Mouse (Mus musculus) T-helper 1 cell (primary cell): Measurements from ENCODE around the gene Taar5.

ENCODE experiments used
- in situ Hi-C: fragments of 300-600 bp; cut with MboI, MseI; formaldehyde crosslinking; loops from one replicate; pipeline ENCODE4 v1.15.1; 2025; ENCODE audit warnings: high pct_unique_total_duplicates

The Taar5 gene

GRCm38 (mm10) chr10:23970656-23971165, at the start of gene Taar5:
Taar5 (plus strand) TSS chr10:23970706.
- in situ Hi-C loops, result no loop called here

- in situ Hi-C loops, result no loop called here
Observed at GRCm38 (mm10) chr10:23922468-23922867, 48.0 kb upstream of the Taar5 start.

GRCm38 (mm10) chr10:23923941-23924340, 46.6 kb upstream of the Taar5 start:
- in situ Hi-C loops, result no loop called here

GRCm38 (mm10) chr10:23937613-23938012, 32.9 kb upstream of the Taar5 start:
- in situ Hi-C loops, result no loop called here

- in situ Hi-C loops, result no loop called here
Observed at GRCm38 (mm10) chr10:23938312-23938711, 32.2 kb upstream of the Taar5 start, which contains the start of gene Taar2. Taar2 (plus strand) TSS chr10:23938572.

- in situ Hi-C loops, result no loop called here
Observed at GRCm38 (mm10) chr10:23942465-23942864, 28.0 kb upstream of the Taar5 start.

- in situ Hi-C loops, result no loop called here
Observed at GRCm38 (mm10) chr10:23948026-23948425, 22.5 kb upstream of the Taar5 start.

- in situ Hi-C loops, result no loop called here
Observed at GRCm38 (mm10) chr10:23949508-23950005, 20.9 kb upstream of the Taar5 start, which contains the start of gene Taar3. Taar3 (plus strand) TSS chr10:23949558.

- in situ Hi-C loops, result no loop called here
Observed at GRCm38 (mm10) chr10:23951714-23952113, 18.8 kb upstream of the Taar5 start.

GRCm38 (mm10) chr10:23959071-23959470, 11.4 kb upstream of the Taar5 start:
- in situ Hi-C loops, result no loop called here

- in situ Hi-C loops, result no loop called here
Observed at GRCm38 (mm10) chr10:23960444-23960915, 10.0 kb upstream of the Taar5 start, which contains the start of gene Taar4. Taar4 (plus strand) TSS chr10:23960494.

GRCm38 (mm10) chr10:23963444-23963843, 7.1 kb upstream of the Taar5 start:
- in situ Hi-C loops, result no loop called here

- in situ Hi-C loops, result no loop called here
Observed at GRCm38 (mm10) chr10:23964921-23965610, 5.4 kb upstream of the Taar5 start.

GRCm38 (mm10) chr10:23971256-23971655, 750 bp downstream of the Taar5 start:
- in situ Hi-C loops, result no loop called here

- in situ Hi-C loops, result no loop called here
Observed at GRCm38 (mm10) chr10:23977958-23978357, 7.5 kb downstream of the Taar5 start.

- in situ Hi-C loops, result no loop called here
Observed at GRCm38 (mm10) chr10:23978901-23979705, 8.6 kb downstream of the Taar5 start.

- in situ Hi-C loops, result no loop called here
Observed at GRCm38 (mm10) chr10:23985546-23985945, 15.0 kb downstream of the Taar5 start, which contains the start of gene Taar6. Taar6 (minus strand) TSS chr10:23985646.

GRCm38 (mm10) chr10:23986419-23986818, 15.9 kb downstream of the Taar5 start:
- in situ Hi-C loops, result no loop called here

GRCm38 (mm10) chr10:23993381-23993780, 22.9 kb downstream of the Taar5 start, which contains the start of gene Taar7a:
Taar7a (minus strand) TSS chr10:23993481.
- in situ Hi-C loops, result no loop called here

GRCm38 (mm10) chr10:23999639-24000038, 29.1 kb downstream of the Taar5 start, which contains the start of gene Taar7b:
Taar7b (plus strand) TSS chr10:23999939.
- in situ Hi-C loops, result no loop called here

- in situ Hi-C loops, result no loop called here
Observed at GRCm38 (mm10) chr10:24006442-24006841, 35.9 kb downstream of the Taar5 start.

- in situ Hi-C loops, result no loop called here
Observed at GRCm38 (mm10) chr10:24007034-24007433, 36.5 kb downstream of the Taar5 start.
